Mouse (Mus musculus): Measurements from ENCODE around the gene Cdr2. TPM values are rescaled to one million over a fixed set of nuclear protein-coding genes. Genes with fewer than 3 reads are reported as not detected.
"Not testable (repeated sequence)": the region's sequence is repeated elsewhere in the genome, so short reads cannot be mapped to it uniquely, and the experiment has no call there.

Gene Cdr2
- polyA plus RNA-seq, 1 experiment, result 39.7 TPM

DNA sequence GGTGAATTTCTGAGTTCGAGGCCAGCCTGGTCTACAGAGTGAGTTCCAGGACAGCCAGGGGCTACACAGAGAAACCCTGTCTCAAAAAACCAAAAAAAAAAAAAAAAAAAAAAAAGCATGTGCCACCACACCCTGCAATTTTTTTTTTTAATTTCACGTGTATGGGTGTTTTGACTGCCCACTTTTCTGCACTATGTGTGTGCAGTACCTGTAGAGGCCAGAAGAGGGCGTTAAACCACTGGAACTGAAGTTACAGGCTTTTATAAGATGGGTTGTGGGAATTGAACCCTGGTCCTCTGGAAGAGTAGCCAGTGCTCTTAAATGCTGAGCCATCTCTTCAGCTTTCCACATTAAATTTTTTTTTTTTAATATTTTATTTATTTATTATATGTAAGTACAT is 71.9 kb downstream of the Cdr2 start:
- not testable (repeated sequence) for DNase-seq (ENCODE audit: low spot score)

Other genes with a start within 250 kb of the Cdr2 start
- 0.40 and 1.2 TPM in 2 replicates for gene Vwa3a, start 243.0 kb downstream of the Cdr2 start, polyA plus RNA-seq (2012; rRNA removed)
- gene Gm5737, start 169.9 kb downstream of the Cdr2 start, polyA plus RNA-seq (2012; rRNA removed), result 0.06 TPM in 1 of 2 replicates, not detected in the other
- gene Eef2k, start 139.5 kb downstream of the Cdr2 start, polyA plus RNA-seq (2012; rRNA removed), result 94.4 TPM in 2 replicates
- gene Polr3e, start 64.6 kb downstream of the Cdr2 start, polyA plus RNA-seq (2012; rRNA removed), result 18.7 and 21.8 TPM in 2 replicates
- gene Mfsd13b, start 197 bp upstream of the Cdr2 start, polyA plus RNA-seq (2012; rRNA removed), result 1.1 and 1.7 TPM in 2 replicates
- gene Mettl9, start 52.1 kb upstream of the Cdr2 start, polyA plus RNA-seq (2012; rRNA removed), result 45.5 and 48.2 TPM in 2 replicates
- 2.5 and 2.9 TPM in 2 replicates for gene Igsf6, start 92.3 kb upstream of the Cdr2 start, polyA plus RNA-seq (2012; rRNA removed)
- 0.07 and 0.29 TPM in 2 replicates for gene Otoa, start 99.3 kb upstream of the Cdr2 start, polyA plus RNA-seq (2012; rRNA removed)